Mouse (Mus musculus) lung, adult 18-20 months (tissue): ENCODE measurements around the gene Adamts17.

Source experiments
- DNase-seq, 2 experiments: peaks; one replicate each; pipeline ENCODE4 v3.0.0; 2022; ENCODE audit warnings: mixed read lengths in 2 of 2

Adamts17 gene

GRCm38 (mm10) chr7:67110551-67111159, 271.1 kb downstream of the Adamts17 start:
- DNase-seq, result no peak

GRCm38 (mm10) chr7:67112495-67113216, 273.1 kb downstream of the Adamts17 start:
- no peak for DNase-seq

GRCm38 (mm10) chr7:67114056-67114455, 274.5 kb downstream of the Adamts17 start:
- no peak for DNase-seq

GRCm38 (mm10) chr7:67115056-67115455, 275.5 kb downstream of the Adamts17 start:
- DNase-seq, result no peak

- no peak for DNase-seq
Observed at GRCm38 (mm10) chr7:67135140-67135539, 295.6 kb downstream of the Adamts17 start.

GRCm38 (mm10) chr7:67142347-67143015, 302.9 kb downstream of the Adamts17 start:
- no peak for DNase-seq

GRCm38 (mm10) chr7:67145748-67146147, 306.2 kb downstream of the Adamts17 start:
- DNase-seq, result no peak

GRCm38 (mm10) chr7:67146151-67146550, 306.6 kb downstream of the Adamts17 start:
- no peak for DNase-seq

GRCm38 (mm10) chr7:67149707-67150106, 310.2 kb downstream of the Adamts17 start:
- no peak for DNase-seq

GRCm38 (mm10) chr7:67152626-67153025, 313.1 kb downstream of the Adamts17 start:
- no peak for DNase-seq

- no peak for DNase-seq
Observed at GRCm38 (mm10) chr7:67162135-67162534, 322.6 kb downstream of the Adamts17 start.

GRCm38 (mm10) chr7:67168288-67168687, 328.8 kb downstream of the Adamts17 start:
- DNase-seq, result no peak

- no peak for DNase-seq
Observed at GRCm38 (mm10) chr7:67168763-67169569, 329.4 kb downstream of the Adamts17 start.

- DNase-seq, result no peak
Observed at GRCm38 (mm10) chr7:67173522-67174195, 334.1 kb downstream of the Adamts17 start.

GRCm38 (mm10) chr7:67183786-67184185, 344.3 kb downstream of the Adamts17 start:
- no peak for DNase-seq

GRCm38 (mm10) chr7:67199412-67199811, 359.9 kb downstream of the Adamts17 start:
- DNase-seq, result peak; percentile 33
